Mouse (Mus musculus): Measurements from ENCODE around the gene Amn. TPM values are rescaled to one million over a fixed set of nuclear protein-coding genes. Genes with fewer than 3 reads are reported as not detected.

The Amn gene
- polyA plus RNA-seq, 1 experiment from 2014 or later, result 2.9 TPM

GRCm38 (mm10) chr12:111324536-111324935 lies 53.6 kb downstream of the Amn start:
- no peak overlapping the region for H3K4me3 ChIP-seq
- H3K36me3 ChIP-seq, result peaks cover 100% of the 10 kb centered on the region
- H3K9ac ChIP-seq, result no peak overlapping the region
- H3K4me1 ChIP-seq, result peaks cover 7% of the 10 kb centered on the region; the same call in 1 of the 2 replicates
- 90% methylated on average over 21 of the region's 21 CpGs for WGBS
- no peaks in the 10 kb centered on the region for H3K9me3 ChIP-seq
- no peak overlapping the region for H3K4me2 ChIP-seq
- H3K27ac ChIP-seq (replicated peaks), result no peak overlapping the region
- H3K27me3 ChIP-seq (replicated peaks), result no peaks in the 10 kb centered on the region
- no peak for ATAC-seq (ENCODE audit: extremely low read depth, insufficient number of reproducible peaks, low FRiP score, low TSS enrichment)

DNA sequence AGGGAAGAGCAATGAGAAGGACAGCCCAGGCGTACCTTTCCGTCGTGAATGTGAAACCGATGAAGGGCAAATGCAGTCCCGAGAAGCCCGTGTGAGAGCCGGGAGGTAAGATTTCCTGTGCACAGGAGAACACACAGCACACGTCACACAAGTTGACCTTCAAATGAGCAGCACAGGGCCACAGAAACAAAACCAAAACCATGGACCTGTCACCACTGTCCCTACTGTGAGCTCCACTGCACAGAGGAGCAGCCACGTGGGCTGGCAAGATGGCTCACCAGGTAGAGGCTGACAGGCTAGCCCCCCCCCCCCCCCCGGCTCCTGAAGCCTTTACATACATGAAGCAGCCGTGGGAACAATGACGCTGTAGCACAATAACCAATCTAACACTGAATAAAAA lies 54.1 kb downstream of the Amn start:
- Histone ChIP-seq H3K9ac (no peak overlapping the region), H3K9me3 (no peaks in the 10 kb centered on the region), H3K27ac (replicated peaks) (no peak overlapping the region), H3K27me3 (replicated peaks) (no peaks in the 10 kb centered on the region), H3K4me2 (no peak overlapping the region), H3K4me1 (peaks cover 7% of the 10 kb centered on the region; the same call in 1 of the 2 replicates), H3K36me3 (peaks cover 100% of the 10 kb centered on the region), H3K4me3 (no peak overlapping the region)
- WGBS, result 91% methylated on average over 12 of the region's 12 CpGs
- ATAC-seq (ENCODE audit: extremely low read depth, insufficient number of reproducible peaks, low FRiP score, low TSS enrichment), result no peak

DNA sequence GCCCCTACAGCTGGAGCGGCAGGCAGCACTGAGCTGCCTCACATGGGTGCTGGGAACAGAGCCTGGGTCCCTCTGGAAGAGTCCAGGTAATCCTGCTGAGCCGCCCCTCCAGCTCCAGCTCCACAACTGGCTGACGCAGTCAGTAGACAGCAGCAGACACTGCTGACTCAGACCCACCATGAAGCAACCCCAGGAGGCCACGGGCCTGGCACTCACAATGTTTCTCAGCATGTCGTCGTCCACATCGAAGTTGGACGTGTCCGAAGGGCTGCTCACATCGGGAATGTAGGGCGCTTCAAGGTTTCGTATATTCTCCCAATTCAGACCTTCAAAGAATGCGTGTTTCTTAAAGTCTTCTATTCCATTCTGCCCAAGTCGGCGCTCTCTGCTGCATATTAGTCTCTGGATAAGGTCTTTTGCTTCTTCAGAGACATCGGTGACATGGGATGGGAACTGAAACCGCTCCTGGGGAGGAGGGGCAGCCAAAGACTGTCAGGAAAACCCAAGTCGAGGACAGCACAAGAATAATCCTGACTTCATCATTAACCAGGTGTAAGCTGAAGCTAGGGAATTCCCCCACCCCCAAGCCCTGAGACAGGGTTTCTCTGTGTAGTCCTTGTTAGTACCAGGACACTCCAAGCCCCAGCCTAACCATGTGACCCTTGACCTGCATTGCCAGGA lies 55.0 kb downstream of the Amn start:
- H3K27ac ChIP-seq (replicated peaks), result no peak overlapping the region
- 87% methylated on average over 18 of the region's 18 CpGs for WGBS
- no peak for ATAC-seq (ENCODE audit: extremely low read depth, insufficient number of reproducible peaks, low FRiP score, low TSS enrichment)

More for the DNA sequence above, 55.0 kb downstream of the Amn start:
- Histone ChIP-seq H3K4me1 (0 out of 2 replicates have a peak, but pooled peaks cover under 1% of the 10 kb centered on the region), H3K27me3 (replicated peaks) (no peaks in the 10 kb centered on the region), H3K4me3 (no peak overlapping the region), H3K4me2 (no peak overlapping the region), H3K9ac (no peak overlapping the region), H3K36me3 (peaks cover 100% of the 10 kb centered on the region), H3K9me3 (no peaks in the 10 kb centered on the region)

Other genes with a start within 250 kb of the Amn start
- gene Rcor1, start 231.7 kb upstream of the Amn start, polyA plus RNA-seq (2015; fragmentation: Nextera tagmentation; extraction: Ambion mirVana), result 5.4 and 6.7 TPM in 2 replicates
- gene Traf3, start 104.7 kb upstream of the Amn start, polyA plus RNA-seq (2015; fragmentation: Nextera tagmentation; extraction: Ambion mirVana), result 6.0 TPM in 2 replicates
- gene 4930595D18Rik, start 86.6 kb upstream of the Amn start, polyA plus RNA-seq (2015; fragmentation: Nextera tagmentation; extraction: Ambion mirVana), result not detected in 2 replicates
- gene Cdc42bpb, start 106.6 kb downstream of the Amn start, polyA plus RNA-seq (2015; fragmentation: Nextera tagmentation; extraction: Ambion mirVana), result 22.8 and 26.2 TPM in 2 replicates
- gene Lbhd2, start 135.7 kb downstream of the Amn start, polyA plus RNA-seq (2015; fragmentation: Nextera tagmentation; extraction: Ambion mirVana), result 0.53 and 0.55 TPM in 2 replicates
- gene Exoc3l4, start 145.9 kb downstream of the Amn start, polyA plus RNA-seq (2015; fragmentation: Nextera tagmentation; extraction: Ambion mirVana), result 10.2 and 10.8 TPM in 2 replicates
- gene Tnfaip2, start 171.4 kb downstream of the Amn start, polyA plus RNA-seq (2015; fragmentation: Nextera tagmentation; extraction: Ambion mirVana), result 6.0 and 10.6 TPM in 2 replicates
- gene Gm266, start 214.7 kb downstream of the Amn start, polyA plus RNA-seq (2015; fragmentation: Nextera tagmentation; extraction: Ambion mirVana), result 2.1 and 2.5 TPM in 2 replicates